Mouse (Mus musculus) monocyte, adult 5-6 weeks (primary cell): Measurements from ENCODE around the gene Ppa1. TPM values are rescaled to one million over a fixed set of nuclear protein-coding genes. Genes with fewer than 3 reads are reported as not detected.
"Not testable (repeated sequence)": the region's sequence is repeated elsewhere in the genome, so short reads cannot be mapped to it uniquely, and the experiment has no call there.

Experiments
- ATAC-seq: fragments of 153-309, 156-312 bp; replicated peaks from 2 replicates; pipeline ENCODE4 v1.8.0; 2017; ENCODE audit warnings: mild to moderate bottlenecking; ENCODE audit not compliant: low TSS enrichment, insufficient number of reproducible peaks, severe bottlenecking, poor library complexity, low FRiP score
- total RNA-seq: library from RNA; stranded (forward); fragments of 200-1000, 200-491, 200-594 nt; gene quantifications from 3 replicates; pipeline ENCODE4 v1.2.3, GENCODE M21; 2017

The Ppa1 gene
- 13.3 to 20.4 TPM (median 17.9 TPM) in 3 replicates for total RNA-seq

DNA sequence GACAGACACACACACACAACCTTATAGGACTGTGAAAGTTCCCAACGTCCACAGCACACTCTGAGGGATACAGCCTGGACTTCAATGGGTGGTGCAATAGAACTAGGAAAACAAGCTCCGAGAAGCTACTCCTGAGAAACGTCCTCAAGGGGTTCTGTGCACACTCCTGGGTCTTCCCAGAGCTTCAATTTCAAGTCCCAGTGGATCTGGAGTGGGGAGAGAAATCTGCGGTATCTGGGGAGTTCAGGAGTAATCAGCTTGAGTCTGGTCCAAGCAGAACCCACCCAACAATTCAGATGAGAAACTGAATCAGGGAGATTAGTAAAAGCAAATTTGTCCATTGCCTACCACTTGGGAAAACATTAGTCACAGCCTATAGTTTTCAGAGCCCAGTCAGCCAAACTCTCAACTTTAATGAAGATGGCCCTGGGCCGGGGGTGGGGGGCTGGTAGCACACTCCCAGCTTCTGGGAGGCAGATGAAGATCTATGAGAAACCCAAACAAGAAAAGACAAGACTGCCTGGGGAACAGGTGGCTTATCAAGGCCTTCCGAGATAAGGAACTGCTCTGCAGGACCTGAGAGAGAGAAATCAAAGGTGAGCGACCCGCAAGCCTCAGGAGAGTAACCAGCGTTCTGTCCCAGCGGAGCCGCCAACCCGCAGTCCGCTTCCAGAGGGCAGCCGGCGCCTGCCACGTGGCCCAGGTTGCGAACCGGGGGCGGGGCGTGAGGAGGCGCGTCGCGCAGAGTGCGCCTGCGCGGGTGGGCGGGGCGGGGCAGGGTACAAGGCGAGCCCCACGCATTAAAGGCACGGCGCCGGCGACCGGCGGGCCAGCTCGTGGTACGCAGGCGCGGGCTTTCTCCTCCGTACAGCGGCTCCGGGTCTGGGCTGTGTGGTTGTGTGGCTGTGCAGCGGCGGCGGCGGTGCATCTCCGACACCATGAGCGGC, at the start of gene Ppa1:
Gene Ppa1 (plus strand): TSS at position 763 of the 947 bp plus-strand sequence.
- peak; percentile 83 for ATAC-seq

DNA sequence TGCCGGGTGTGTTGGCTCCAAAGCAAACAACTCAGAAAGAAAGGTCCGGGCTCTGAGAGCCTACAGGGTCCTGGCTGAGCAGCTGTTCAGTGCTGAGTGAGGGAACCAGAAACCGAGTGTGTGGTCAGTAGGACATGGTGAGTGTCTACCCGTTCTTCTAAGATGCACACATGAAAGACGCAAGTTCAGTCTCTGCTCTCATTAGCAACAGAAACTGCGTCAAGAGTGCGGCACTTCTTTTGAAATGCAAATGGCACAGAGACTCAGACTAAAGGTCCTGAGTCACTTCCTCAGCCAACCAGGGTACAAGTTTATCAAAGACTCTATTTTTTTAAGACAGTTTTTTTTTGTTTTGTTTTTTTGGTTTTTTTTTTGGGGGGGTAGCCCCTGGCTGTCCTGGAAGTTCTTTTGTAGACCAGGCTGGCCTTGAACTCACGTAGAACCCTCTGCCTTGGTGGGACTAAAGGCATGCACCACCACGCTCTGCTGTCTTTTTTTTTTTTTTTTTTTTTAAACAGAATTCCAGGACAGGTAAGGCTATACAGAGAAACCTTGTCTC, 48.7 kb upstream of the Ppa1 start:
- ATAC-seq, result no peak

DNA sequence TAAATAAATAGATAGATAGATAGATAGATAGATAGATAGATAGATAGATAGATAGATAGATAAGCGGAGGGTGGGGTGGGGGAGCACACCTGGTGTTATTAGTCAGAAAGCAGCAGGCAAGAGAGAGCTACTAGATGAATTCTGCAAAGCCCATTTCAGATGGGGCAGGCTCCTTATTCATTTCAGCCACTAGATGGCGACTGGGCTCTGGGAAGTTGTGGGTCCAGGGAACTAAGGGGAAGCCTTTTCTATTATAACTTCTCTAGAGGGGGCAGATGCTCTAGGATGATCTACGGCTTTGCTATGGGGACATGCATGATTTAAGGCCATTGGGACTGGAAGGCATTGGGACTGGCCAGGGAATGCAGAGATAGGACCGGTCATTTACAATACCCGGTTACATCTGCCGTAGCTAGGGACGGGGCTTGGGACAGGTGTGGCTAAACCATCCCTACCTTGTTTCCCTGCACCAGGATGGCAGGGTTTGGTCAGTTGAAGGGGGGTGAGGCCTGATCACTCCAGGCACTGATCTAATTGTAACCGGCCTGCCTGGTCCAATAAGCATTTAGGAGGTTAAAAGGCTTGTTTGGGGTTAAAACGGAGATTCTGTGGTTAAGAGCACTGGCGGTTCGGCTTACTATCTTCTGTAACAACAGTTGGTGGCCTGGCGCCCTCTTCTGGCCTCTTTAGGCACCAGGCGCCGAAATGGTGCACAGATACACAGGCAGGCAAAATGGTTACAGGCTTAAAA, 45.9 kb upstream of the Ppa1 start:
- ATAC-seq, result peak; percentile 57; the same call in 1 of the 2 replicates

DNA sequence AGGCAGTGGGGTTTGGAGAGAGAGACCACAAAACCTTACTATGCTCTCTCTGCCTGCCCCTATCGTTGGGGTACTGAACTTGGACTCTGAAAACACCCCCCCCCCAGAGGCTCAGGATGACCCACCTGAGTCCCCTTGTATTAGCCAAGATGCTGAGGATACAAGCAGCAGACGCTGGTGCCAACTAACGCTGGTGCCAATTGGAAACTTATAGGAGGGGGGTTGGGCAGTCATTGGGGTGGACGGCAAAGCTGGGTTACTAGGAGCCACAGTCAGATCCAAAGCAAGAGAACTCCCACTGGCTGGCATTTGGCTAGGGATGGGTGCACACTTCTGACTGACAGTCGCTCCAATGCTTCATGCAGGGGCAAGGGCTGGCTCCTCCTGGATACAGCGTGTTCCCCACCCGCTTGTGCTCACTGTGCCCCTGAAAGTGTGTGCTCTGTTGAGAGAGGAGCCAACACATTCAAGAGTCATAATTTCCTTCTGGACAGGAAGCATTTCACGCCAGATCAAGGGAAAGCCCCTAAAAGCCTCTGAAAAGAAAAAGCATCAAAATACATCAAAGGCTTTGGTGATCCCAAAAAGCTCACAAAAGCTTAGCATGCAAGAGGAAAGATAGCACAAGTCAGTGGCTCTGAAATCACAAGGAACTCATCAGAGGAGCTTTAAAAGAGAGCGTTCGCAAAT, 43.8 kb upstream of the Ppa1 start:
- ATAC-seq, result no peak

DNA sequence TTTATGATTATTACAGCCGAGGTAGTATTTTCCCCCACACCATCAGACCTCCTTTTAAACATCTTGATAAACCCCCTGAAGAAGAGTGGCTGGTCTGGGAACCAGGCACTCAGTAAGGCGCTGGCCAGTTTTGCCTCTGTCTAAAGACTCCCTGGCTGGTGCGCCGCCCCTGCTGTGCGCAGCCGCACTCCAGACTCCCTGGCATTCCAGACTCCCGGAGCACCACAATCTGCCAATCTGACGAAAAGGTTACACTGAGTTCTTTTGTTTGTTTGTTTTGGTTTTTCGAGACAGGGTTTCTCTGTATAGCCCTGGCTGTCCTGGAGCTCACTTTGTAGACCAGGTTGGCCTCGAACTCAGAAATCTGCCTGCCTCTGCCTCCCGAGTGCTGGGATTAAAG, 43.0 kb upstream of the Ppa1 start:
- not testable (repeated sequence) for ATAC-seq

DNA sequence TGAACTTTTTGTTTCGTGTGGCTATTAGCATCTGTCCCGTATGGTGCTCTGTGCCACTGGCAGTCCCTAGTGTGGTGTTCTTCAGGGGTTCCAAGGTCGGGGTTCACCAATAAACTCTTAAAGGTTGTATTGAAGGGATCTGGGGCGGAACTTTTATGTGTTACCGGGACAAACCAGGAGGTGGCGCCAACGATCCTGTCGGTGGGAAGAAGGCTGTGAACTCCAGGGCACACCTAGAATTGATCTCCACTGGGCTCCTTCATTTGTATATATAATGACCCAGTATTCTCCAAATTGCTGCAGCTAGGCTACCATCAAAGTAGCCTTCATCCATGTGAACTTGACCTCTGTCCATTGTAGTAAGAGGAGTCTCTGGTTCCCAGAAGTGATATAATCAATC, 42.5 kb upstream of the Ppa1 start:
- ATAC-seq, result peak; percentile 60; the same call in 1 of the 2 replicates

DNA sequence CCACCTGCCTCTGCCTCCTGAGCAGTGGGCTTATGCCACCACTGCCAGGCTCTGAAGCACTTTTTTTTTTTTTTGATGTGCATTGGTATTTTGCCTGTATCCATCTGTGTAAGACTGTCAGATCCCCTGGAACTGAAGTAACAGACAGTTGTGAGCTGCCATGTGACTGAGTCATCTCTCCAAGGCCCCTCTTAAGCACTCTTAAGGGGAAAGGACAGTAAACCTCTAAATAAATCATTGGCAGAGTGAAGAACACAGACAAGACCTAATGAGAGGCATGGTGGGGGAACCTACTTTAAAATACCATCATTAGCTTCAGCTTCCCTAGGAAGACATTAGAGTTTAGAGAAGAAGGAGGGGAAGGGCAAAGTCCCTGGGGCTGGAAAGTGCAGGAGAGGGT, 40.1 kb upstream of the Ppa1 start:
- ATAC-seq, result no peak

DNA sequence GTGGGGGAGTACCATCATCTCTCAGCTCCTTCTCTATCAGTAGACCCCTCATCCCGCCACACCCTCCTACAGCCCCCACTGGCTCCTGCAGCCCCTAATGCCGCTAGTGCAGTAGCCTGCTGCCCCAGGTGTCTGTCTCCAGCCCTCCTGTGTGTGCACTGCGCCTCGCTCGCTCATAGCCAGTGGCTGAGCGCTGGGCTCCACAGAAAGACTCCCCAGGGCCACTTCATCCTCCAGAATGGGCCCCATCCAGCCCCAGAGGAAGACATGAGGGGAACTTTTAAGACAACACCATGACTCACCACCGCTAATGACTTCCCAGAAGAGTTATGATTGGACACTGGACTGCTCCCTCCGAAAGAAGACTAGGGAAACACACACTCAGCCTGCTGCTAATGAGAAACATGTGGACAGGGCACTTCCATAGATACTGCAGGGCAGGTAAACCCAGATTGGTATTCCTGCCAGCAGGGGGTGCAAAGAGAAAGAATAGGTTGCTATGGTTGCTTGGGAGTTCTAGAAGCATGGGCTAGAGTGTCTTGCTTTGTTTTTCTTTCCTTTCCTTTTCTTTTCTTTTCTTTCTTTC, 37.6 kb upstream of the Ppa1 start:
- ATAC-seq, result no peak

DNA sequence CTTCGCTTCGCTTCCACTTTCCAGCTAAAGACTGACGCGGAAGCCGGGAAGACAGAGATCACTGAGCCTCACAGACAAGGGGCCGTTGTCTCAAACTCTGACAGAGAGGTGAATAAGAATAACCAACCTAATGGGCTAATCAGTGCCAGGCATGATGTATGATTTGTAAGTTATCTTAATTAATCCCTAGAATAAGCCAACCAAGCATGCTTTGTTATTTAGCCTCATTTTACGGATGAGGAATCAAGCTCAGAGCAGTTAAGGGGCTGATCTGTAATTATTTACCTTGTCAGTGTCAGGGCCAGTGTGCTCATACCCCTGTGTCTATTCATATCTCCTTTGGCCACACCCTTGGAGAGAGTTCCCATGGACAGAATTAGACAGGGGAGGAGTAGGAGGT, 34.0 kb upstream of the Ppa1 start:
- no peak for ATAC-seq

DNA sequence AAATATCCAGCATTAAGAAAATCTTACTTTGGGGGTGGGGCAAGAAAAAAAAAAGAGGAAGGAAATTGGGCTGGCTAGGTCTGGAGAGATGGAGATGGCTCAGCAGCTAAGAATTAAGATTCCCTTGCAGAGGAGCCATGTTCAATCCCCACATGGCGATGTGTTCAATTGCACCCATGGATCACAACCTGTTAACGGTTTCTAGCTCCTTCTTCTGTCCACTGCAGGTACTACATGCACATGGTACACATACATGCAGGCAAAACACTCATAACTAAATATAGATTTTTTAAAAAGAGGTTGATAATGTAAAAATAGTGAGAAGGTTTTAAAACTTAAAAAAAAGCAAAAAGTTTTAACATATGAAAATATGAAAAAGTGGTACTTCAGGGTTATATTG, 29.8 kb upstream of the Ppa1 start:
- ATAC-seq, result no peak

DNA sequence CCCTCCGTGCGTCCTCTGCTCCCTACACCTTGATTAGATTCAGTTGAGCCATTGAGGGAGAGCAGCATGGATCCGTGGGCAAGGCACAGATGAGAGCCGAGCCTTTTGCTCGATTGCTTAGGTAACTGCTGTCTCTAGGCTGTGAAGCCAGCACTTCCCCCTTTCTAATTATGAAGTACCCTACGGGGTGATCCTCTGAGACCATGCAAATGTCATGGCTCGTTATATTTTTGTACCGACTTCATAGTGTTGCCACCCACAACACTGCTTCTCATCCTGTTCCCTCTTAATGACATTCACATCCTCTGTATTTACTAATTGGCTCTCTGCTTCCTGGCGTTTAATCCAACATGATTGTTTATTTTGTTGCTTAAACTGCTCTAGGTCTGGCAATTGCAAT, 26.7 kb upstream of the Ppa1 start:
- ATAC-seq, result no peak

DNA sequence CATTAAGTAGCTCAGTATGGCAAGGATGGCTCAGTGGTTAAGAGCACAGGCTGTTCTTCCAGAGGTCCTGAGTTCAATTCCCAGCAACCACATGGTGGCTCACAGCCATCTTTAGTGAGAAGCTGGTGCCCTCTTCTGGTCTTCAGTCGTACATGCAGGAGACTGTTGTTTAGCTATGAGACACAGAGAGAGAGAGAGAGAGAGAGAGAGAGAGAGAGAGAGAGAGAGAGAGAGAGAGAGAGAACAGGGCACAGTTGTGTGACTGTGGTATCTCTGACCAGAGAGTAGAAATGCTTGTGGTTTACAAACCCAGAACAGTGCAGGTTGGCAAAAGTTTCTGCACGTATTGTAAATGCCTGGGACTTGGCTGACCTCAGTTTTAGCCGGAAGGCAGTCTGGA, 24.5 kb upstream of the Ppa1 start:
- not testable (repeated sequence) for ATAC-seq

DNA sequence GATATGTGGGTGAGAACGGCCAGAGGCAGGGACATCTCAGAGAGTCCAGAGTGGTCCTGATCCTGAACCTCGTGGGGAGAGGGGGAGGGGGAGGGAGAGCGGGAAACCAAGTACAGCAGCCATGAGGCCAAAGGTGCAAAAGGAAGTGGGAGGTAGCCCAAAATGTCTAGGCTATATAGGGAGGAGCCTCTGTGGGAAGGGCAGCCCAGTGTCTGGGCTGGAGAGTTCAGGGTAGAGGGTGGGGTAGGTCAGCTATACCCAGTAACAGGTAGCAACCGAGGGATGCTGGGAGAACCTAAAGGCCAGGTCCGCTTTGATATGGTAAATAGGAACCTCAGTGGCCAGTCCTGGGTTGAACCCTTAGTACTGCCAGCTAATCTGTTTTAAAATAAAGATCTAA, 23.6 kb upstream of the Ppa1 start:
- ATAC-seq, result no peak

DNA sequence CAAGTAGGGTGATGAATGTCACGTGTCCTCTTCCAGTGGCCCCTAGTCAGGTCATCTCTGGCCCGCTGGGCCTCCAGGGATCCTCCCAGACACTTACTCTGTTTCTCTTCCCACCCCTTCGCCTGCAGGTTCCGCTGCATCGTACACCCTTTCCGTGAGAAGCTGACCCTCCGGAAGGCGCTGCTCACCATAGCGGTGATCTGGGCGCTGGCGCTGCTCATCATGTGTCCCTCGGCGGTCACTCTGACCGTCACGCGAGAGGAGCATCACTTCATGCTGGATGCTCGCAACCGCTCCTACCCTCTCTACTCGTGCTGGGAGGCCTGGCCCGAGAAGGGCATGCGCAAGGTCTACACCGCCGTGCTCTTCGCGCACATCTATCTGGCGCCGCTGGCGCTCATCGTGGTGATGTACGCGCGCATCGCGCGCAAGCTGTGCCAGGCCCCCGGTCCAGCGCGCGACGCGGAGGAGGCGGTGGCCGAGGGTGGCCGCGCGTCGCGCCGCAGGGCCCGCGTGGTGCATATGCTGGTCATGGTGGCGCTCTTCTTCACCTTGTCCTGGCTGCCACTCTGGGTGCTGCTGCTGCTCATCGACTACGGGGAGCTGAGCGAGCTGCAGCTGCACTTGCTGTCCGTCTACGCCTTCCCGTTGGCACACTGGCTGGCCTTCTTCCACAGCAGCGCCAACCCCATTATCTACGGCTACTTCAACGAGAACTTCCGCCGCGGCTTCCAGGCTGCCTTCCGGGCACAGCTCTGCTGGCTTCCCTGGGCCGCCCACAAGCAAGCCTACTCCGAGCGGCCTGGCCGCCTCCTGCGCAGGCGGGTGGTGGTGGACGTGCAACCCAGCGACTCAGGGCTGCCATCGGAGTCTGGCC, 22.7 kb upstream of the Ppa1 start:
- no peak for ATAC-seq

DNA sequence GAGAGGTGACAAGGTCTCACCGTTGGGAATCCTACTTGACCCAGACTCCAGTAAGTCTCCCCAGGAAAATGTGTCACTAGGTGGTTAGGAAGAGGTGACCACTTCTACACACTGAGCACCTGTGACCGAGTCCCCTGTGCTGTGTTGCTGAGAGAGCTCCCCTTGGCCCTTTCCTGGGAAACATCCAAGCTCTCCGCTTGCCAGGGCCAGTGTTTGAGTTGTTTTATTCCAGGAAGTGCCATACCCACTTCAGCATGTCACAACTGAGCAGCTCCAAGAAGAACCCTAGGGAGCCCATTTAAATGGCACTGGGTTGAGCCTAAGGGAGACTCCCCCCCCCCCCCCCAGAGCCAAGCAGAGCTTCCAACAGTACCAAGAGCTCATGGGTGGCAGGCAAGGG, 21.8 kb upstream of the Ppa1 start:
- ATAC-seq, result no peak

DNA sequence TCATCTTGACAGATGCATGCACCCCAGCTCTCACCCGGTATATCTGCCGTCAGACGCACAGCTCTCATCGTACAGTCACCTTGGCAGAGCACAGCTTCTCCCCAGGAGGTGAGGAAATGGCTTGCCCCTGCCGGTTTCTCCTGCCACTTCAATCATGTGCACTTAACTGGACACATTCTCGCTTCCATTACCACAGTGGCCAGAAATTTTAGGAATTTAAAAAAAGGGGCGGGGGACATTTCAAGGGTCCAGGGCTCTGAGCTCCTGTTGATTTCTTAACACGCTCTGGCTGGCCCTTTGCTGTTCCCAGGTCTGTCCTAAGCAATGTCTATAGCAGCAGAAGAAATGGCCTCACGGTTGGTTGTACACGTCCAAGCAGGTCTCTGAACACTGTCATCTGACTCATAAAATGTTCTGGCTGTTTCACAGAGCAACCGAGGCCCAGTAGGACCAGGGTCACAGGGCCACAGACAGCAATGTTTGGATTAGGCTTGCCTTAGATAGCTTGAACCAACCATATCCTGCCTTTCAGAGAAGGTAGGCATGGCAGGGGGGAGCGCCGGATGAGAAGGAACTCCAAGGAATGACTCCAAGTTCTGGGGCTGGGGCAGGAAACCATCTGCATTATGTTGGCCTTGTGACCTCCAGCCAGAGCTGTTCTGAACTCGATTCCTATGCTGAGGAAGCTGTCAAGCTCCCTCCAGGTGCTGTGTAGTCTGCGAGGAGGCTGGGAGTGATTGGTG, 21.0 kb upstream of the Ppa1 start:
- ATAC-seq, result no peak

DNA sequence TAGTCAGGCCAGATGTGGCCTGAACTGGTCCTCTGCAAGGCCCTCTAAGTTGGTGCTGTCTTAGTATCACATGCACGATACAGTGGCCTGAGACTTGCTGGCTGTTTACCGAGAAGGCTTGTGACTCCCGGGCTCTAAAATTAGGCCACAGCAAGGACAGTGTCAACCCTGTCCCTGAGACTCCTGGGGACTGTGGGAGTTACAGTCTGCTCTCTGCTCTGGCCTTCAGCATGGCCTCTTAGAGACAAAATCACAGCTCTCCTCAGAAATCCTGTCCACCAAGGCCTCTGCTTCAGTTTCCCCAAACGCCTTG, 20.5 kb upstream of the Ppa1 start:
- ATAC-seq, result no peak
